Mouse (Mus musculus): ENCODE measurements around the gene Cd6.

Gene Cd6

DNA sequence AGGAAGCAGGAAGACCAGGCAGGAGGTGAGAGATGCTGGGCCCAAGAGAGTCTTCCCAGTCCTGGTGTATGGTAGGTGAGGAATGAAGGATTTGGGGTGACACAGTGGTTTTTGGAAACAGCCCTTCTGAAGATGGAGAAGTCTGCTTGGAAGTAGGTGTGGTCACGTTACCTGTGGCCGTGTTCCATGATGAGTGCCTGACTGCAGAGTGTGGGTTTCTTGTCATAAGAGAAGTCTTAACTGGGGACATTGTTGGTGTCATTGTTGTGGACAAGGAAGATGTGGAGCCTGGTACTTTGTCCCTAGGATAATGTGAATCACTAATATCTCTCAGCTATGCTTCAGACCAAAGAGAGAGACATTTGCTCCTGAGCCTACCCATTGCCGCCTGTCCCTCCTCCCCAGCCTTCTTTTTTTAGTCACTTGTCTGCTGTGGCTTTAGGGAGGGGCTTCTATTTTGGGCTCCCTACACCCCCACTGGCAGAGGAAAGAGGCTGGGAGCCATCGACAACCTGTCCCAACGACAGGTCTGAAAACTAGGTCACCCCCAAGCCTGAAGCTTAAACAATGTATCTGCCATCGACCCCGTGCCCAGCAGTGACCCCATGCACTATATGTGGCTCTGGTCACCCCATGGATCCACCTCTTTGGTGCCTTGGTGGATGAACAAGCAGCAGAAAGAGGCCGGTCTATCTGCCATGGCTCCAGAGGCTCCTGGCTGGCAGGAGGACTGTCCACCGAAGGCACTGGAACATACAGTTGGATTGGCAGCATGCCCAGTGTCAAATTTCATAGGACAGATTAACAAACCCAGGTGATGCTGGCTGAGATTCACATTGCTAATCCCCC is 69.7 kb downstream of the Cd6 start:
- DNase-seq: no peak

GRCm38 (mm10) chr19:10759525-10759924 is 70.3 kb downstream of the Cd6 start:
- no peak for DNase-seq

DNA sequence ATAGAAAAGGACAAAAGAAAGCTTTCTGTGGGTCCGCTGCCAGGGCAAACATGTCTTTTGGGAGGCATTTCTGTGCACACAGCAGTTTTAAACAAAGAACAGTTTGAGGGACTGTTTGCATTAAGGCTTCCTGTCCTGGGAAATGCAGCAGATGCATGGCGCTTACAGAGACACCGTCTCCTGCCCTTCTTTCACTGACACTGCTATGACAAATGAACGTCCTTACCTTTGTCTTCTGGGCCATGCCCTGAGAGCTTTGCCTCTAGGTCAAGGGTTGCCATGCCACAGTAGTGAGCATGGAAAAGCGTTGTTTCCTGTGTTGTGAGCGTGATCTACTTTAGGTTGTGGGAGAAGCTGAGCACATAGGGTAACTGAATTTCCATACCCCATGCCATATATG is 71.2 kb downstream of the Cd6 start:
- no peak for DNase-seq

GRCm38 (mm10) chr19:10757526-10757925 is 72.3 kb downstream of the Cd6 start:
- DNase-seq: no peak

DNA sequence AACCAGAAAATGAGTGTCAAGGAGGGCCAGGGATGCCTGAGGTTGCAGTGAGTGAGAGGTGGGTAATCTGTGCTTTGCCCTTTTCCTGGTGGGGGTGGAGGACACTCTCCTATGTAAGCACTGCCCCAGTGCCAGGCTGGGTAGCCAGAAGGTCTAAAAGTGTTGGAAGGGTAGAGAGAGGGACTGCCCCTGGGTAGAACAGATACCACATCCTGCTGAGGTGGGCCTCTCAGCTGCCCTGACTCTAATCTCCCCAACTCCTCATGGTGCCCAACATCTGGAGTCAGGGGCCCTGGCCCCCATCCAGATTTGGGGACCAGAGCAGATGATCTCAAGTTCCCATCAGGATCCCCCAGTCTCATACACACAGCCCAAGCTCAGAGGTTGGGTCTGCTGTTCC is 72.7 kb downstream of the Cd6 start:
- DNase-seq: no peak

DNA sequence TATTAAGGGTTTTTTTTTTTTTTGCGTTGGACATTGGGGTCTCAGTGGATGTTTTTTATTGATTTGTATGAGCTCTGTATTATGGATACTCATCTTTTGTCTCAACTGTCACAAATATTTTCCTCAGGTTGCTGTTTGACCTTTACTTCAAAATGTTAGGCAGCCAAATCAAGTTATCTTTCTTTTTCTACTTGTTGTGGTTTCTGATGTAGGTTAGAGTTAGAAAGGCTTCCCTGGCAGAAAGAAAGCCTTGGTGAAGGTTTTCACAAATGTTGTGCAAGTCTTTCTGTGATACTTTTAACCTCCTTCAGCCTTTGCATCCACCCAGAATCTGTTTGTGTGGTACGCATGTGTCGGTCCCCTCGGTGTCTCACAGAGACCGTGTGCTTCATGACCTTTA is 77.2 kb downstream of the Cd6 start:
- DNase-seq: no peak

DNA sequence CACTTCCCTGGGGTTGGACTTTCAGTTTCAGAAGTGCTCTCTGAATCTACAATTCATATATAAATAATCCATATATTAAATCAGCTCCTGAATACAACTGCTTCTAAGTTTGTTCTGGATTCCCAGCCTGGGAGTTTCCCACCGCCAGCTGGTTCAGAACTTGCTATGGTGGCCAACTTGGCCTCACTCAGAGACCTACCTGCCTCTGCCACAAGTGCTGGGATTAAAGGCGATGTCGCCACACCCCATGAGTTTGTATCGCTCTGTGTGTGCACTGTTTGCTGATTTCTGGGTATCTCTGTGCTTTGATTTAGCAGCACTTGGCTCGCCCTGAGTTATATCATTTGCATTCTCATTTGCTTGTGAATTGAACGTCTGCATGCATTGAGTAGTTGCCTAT is 77.8 kb downstream of the Cd6 start:
- DNase-seq: no peak

- no peak for DNase-seq
These were observed 78.3 kb downstream of the Cd6 start for GRCm38 (mm10) chr19:10751607-10752006.

DNA sequence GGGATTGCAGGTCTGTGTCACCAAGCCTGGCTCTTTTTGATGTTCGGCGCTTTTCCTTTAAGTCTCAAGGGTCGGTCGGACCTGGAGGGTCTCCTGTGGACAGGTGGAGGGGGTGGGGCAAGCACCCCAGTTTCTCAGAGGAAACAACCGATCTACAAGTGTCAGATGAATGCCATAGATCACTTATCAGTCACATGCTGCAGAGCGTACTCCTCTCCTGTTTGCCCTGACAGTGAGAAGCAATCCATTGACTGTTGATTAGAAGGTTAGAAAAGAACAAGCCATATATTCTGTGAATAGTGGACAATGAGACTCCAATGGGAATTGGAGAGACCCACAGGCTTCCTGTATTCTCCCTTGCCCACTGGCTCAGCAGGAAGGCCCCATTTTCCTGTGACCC is 79.7 kb downstream of the Cd6 start:
- DNase-seq: no peak

- DNase-seq: no peak
These were observed 80.6 kb downstream of the Cd6 start for GRCm38 (mm10) chr19:10749295-10749694.

DNA sequence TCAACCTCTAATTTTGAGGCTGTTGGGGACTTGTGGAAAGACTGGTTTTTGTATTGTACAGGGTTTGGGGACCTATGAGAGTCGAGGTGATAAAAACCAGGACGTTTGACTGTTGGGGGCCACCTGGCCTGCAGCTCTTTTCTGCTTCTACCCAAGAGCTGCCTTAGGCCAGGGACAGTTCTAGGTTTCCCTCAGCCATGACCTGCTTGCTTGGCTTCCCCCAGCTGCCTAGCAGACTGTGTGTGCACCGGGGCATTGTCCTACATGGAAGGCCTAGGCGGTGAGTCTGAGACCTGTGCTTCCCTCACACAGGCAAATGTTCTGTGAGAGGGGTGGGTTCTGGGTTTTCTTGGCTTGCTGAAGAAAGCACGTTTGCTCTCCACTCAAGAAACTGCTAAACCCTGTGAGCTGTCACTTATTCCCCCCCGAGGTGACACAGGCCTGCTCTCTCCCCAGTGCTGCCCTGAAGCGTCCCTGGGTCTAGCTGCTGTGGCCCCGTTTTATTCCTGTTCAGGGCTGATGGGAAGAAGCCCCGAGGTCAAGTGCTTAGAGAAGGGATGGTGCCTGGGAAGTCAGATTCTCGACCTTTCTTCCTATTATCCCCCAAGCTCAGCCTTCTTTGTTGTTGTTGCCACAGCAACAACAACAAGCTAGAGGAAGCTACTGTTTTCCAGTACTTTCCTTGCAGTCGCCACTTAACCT is 81.3 kb downstream of the Cd6 start:
- no peak for DNase-seq

DNA sequence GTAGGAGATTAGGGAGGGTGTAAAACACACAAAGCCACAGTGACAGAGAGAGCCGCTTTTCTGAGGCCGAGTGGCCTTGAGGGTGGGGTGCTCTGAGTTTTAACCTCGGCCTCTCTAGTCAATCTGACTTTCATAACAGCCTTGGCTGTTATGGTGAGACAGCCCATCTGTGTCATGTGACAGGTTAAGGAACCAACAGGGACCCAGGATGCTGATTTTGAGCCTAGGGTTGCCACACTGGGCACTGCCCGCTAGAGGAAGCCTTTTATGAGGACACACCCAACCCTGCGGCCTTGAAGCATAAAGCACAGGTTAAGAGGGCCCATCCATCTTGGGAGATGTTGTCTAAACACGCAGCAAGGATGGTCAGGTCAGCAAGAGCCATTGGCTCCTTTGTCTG is 82.1 kb downstream of the Cd6 start:
- no peak for DNase-seq

GRCm38 (mm10) chr19:10747182-10747581 is 82.7 kb downstream of the Cd6 start:
- DNase-seq: no peak

- no peak for DNase-seq
These were observed 87.3 kb downstream of the Cd6 start for GRCm38 (mm10) chr19:10742565-10742964.

DNA sequence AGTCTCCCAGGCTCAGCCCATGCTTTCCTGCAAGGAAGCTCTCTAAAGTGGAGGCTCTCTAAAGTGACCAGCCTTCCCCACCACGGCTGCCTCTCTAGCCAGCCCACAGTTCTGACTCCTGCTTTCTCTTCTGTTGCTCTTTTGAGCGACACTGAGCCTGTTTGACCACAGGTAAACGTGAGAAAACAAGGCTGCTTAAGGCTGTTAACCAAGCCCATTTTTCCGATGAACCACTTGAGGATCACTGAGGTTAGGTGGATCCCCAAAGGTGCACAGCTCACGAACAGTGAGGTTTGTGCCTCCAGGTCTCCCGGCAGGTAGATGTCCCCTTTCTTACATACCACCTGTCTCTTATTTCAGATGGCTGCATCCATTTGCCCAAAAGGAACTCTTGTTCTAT is 87.7 kb downstream of the Cd6 start:
- DNase-seq: no peak

GRCm38 (mm10) chr19:10740641-10741440 is 89.0 kb downstream of the Cd6 start:
- no peak for DNase-seq

DNA sequence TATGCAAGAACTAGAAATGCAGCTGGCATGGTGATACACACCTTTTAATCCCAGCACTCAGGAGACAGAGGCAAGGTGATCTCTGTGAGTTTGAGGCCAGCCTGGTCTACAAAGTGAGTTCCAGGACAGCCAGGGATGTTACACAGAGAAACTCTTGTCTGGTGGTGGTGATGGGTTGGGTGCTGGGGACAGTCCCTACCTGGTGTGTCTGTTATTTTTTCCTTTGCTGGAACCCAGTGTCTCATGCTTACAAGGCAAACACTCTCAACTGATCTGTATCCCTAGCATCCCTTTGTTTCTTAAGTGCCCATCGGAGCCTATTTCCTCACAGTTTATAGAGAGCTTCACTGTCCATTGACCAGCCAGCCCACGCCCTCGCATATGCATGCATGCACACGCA is 89.9 kb downstream of the Cd6 start:
- no peak for DNase-seq

Measured in embryo, embryonic 11 days (tissue).